Mouse (Mus musculus) kidney, adult 11 months (tissue): ENCODE measurements around the gene Ank3.

ENCODE experiments used
- DNase-seq: peaks from one replicate; pipeline ENCODE4 v3.0.0; 2022

The Ank3 gene

DNA sequence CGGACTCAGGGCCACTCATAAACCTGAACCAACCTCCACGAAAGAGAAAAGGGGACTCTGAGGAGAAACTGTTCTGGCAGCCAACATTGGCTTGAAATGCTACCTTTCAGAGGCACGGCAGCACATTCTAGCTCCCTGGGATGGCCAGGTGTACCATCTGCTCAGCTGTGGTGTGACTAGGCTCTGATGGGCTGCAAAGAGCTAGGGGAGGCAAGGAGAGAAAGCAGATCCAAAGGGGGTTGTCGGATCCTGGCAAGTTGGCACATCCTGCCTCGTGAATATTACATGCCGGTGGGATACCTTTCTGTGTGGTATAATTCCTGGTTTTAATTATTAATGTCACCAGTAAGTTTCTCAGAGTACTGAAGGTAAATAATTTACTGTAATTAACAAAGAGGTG lies 548.5 kb downstream of the Ank3 start:
- DNase-seq, result no peak

DNA sequence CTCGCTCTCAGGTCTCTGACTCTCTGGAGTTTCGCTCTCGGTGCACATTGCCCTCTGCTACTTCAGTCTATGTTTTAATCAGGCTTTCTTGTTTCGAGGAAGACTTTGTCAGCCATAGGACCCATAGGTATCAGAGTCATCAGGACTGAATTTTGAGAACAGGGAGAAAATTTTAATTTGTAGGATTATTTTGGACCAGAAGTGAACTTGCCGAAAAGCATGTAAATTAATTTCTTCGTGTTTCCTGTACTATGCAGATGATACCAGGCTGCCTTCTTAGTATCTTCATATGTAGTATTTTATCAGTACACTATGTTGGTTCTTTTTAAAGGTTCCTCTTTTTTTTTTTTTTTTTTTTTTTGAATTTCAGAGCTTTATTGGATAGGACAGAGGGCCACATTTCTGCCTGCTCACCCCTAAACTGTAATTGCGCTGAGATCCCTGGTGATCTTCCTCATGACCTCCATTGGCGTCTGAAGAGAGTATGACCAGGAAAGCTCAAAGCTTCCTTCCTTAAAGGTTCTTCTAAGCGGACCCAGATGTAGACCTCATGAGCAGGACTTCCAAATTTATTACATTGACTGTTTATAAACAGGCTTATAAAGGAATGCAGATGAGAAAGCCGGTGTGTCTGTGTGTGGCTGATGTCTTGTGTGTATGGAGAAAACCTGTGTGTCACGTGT lies 551.8 kb downstream of the Ank3 start:
- no peak for DNase-seq

DNA sequence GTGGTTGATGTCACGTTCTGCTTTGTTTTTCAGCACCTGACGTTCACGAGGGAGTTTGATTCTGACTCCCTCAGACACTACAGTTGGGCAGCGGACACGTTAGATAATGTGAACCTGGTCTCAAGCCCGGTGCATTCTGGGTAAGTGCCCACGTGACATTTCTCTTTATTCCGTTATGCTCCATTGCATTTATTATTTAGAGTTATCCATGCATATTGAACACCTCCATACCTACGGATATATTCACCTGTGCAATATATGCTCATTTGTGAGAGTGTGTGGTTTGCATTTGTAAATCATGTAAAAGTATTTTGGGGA lies 552.3 kb downstream of the Ank3 start:
- no peak for DNase-seq

DNA sequence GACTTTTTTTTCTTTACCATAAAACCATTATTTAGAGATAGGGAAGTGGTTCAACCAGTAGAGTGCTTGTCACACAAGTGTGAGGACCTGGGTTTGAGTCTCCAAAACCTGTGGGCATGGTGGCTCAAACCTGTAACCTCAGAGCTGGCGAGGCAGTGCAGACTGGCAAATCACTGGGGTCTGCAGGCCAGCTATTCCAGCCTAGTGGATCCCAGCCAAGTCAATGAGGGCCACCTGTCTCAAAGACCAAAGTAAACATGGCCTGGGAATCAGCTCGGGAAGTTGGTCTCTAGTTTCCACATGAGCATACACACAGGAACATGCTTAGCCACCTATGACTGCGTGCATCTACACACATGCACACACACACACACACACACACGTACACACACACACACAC lies 552.9 kb downstream of the Ank3 start:
- DNase-seq, result no peak

- DNase-seq, result no peak
Observed at GRCm38 (mm10) chr10:69952316-69952715, 553.7 kb downstream of the Ank3 start.

GRCm38 (mm10) chr10:69954657-69955267 lies 556.2 kb downstream of the Ank3 start:
- DNase-seq, result no peak

- DNase-seq, result no peak
Observed at GRCm38 (mm10) chr10:69962226-69962625, 563.7 kb downstream of the Ank3 start.

GRCm38 (mm10) chr10:69962976-69963375 lies 564.4 kb downstream of the Ank3 start:
- DNase-seq, result no peak

DNA sequence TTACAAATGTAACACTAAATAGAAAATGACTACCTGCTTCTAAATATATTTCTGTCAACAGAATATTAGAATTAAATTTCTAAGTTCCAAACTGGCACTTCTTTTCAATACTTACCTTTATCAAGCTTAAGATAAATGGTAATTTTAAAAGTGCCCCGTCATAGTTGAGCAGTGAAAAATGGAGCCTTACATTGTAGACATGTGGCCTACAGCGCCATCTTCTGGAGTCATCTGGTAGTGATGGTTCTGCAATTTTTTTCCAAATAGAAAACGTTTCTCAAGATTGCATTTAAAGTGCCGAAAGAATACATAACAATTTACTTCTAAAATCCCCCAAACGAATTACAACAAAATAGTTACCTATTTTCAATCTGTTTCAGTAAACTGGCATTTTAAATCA lies 566.0 kb downstream of the Ank3 start:
- DNase-seq, result no peak

DNA sequence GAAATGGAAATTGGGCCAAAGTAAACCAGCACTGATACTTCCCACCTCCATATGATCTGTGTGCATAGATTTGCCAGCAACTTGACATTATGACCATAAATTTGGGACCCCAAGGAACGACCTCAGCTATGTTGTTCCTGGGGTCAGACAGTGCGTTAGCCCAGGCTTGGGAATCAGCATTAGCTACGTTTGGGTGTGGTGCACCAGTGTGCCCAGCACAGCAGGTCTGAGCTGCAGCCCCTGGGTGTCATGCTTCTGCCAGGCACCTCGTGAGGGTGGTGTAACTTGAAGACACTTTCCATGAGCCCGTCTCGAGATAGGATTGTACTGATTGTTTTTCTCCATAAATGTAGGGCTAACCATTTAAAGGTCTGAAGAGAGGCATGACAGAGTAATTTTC lies 566.5 kb downstream of the Ank3 start:
- DNase-seq, result no peak

DNA sequence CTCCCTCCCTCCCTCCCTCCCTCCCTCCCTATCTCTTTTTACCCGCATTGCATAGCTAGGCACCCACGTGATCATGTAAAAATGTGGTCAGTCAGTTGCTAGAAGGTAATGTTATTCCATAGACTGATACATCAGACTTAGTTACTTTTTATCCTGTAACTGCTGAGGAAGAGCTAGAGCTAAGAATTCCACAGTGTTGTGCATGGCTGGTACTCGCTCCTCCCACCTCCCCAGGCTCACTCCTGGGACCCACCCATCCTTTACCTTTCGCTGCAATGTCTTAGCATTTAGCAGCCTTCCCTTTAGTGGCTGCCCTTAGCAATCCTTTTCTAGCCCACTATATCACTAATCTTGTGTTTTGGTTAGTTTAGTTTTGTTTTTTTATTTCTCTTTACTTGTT lies 569.4 kb downstream of the Ank3 start:
- no peak for DNase-seq

- DNase-seq, result no peak
Observed at GRCm38 (mm10) chr10:69979636-69980035, 581.1 kb downstream of the Ank3 start.

GRCm38 (mm10) chr10:69981386-69982097 lies 583.0 kb downstream of the Ank3 start:
- no peak for DNase-seq

GRCm38 (mm10) chr10:69982701-69983100 lies 584.1 kb downstream of the Ank3 start:
- DNase-seq, result no peak

DNA sequence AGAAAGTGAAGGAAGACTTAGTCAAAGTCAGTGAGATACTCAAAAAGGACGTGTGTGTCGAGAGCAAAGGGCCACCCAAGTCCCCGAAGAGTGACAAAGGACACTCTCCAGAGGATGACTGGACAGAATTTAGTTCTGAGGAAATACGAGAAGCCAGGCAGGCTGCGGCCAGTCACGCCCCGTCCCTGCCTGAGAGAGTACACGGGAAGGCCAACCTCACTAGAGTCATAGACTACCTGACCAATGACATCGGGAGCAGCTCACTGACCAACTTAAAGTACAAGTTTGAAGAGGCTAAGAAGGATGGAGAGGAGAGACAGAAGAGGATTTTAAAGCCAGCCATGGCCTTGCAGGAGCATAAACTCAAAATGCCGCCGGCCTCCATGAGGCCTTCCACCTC lies 588.9 kb downstream of the Ank3 start:
- no peak for DNase-seq

DNA sequence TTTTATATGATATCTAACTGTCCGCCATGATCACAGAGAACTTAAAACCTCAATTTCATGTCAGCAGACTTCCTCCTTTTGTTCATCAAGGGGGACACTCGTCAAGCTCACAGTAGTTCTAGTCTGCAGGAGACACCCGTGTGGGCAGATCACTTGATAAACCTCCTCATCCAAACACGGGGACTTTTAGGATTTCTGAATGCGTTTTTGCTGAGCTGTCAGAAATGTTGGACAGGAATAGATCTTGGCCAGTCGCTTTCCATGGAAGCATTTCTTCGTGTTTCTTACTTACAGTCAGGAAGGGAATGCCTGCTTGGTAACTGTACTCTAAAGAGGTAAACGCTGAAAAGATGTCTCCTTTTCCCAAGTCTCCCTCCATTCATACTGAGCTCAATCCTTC lies 598.5 kb downstream of the Ank3 start:
- DNase-seq, result no peak

DNA sequence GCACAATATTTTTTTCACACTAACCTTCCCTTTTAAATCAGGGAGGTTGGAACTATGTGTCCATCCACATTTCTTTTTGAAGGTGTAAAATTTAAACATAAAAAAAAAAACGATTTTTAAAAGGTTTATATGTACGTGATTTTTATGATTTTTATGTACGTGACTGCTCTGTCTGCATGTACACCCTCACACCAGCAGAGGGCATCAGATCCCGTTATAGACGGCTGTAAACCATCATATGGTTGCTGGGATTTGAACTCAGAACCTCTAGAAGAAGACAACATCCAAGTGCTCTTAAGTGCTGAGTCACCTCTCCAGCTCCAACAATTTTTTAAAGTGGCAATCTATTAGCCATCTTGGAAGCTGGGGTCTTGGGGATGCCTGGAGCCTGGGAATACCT lies 605.5 kb downstream of the Ank3 start:
- no peak for DNase-seq

DNA sequence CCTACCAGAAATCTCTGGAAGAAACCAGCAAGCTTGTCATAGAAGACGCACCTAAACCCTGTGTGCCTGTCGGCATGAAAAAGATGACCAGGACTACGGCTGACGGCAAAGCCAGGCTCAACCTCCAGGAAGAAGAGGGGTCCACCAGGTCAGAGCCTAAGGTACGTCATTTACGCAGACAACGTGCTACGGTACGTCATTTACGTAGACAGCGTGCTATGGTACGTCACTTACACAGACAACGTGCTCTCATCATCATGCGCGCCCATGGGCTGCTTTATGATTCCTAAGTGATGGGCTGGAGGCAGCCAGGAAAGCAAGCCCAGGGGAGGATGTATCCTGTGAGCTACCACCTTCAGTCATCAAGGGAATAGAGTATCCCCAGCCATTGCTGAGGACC lies 606.3 kb downstream of the Ank3 start:
- DNase-seq, result no peak

DNA sequence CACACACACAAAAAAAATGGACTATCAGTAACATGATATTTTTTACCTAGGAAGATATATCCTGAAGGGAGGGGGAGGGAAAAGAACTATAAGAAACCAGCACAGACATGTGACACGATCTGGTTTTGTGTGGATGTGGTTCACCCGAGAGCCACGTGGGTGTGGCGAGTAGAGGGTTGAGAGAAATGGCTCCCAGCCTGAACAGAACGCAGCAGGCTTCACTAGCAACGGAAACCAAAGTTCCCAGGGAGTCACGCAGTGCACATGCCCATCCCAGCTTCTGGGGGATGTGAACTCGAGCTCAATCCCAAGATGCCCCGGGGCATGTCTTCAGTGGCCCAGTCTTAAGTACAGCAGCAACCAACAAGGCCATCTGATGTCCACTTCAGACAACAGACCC lies 607.8 kb downstream of the Ank3 start:
- no peak for DNase-seq

GRCm38 (mm10) chr10:70011738-70012137 lies 613.2 kb downstream of the Ank3 start:
- no peak for DNase-seq

GRCm38 (mm10) chr10:70013931-70014330 lies 615.4 kb downstream of the Ank3 start:
- no peak for DNase-seq

GRCm38 (mm10) chr10:70015201-70015600 lies 616.6 kb downstream of the Ank3 start:
- DNase-seq, result no peak

- no peak for DNase-seq
Observed at GRCm38 (mm10) chr10:70018691-70019090, 620.1 kb downstream of the Ank3 start.

- peak; percentile 46 for DNase-seq
Observed at GRCm38 (mm10) chr10:70021667-70022066, 623.1 kb downstream of the Ank3 start.

DNA sequence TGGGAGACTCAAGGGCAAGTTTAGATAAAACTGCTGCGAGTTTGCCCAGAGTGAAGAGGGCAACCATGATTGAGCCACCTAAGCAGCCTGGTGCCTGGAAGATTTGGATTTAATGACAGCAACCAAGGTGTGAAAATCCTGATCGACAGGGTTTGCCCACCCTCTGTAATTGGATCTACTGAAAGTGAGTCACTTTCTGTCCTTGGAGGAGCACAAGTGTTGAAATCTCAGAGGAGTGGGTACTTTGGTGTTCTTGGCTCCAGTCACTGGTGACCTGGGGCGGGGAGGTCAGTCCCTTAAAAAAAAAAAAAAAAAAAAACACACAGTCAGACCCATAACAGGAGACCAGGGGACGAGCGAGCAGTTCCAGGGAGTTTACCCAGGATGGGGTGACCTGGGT lies 624.0 kb downstream of the Ank3 start:
- DNase-seq, result no peak
